Mouse (Mus musculus) neural tube, embryonic 13.5 days (tissue): ENCODE measurements at regions not wholly inside any gene's neighbourhood (a gene's known extent, or its start where the extent isn't known, plus 50 kb on each side); places are given as distances from the start of the nearest gene placed in this dataset.

Source experiments
- ATAC-seq: fragments of 200-750 bp; cut with Nextera tagmentation; 2 replicates; pipeline ENCODE4 v1.8.0; 2017; ENCODE audit warnings: low read depth, mild to moderate bottlenecking, moderate TSS enrichment, moderate library complexity
- H3K27ac ChIP-seq: fragments of 300-500 bp; sonication (generic); replicated peaks from 2 replicates; pipeline ENCODE4 v1.5.1; 2015; ENCODE audit warnings: moderate library complexity, mild to moderate bottlenecking, inconsistent platforms
- H3K27me3 ChIP-seq: fragments of 300-500 bp; sonication (generic); 2 replicates; pipeline ENCODE4 v1.6.1; 2015; ENCODE audit warnings: mild to moderate bottlenecking, inconsistent platforms
- H3K36me3 ChIP-seq: fragments of 300-500 bp; sonication (generic); 2 replicates; pipeline ENCODE4 v1.6.1; 2015; ENCODE audit warnings: mild to moderate bottlenecking, inconsistent platforms
- H3K4me1 ChIP-seq: fragments of 300-500 bp; sonication (generic); replicated peaks from 2 replicates; pipeline ENCODE4 v1.6.1; 2015; ENCODE audit warnings: inconsistent platforms
- H3K4me2 ChIP-seq: fragments of 300-500 bp; sonication (generic); 2 replicates; pipeline ENCODE4 v1.6.1; 2015; ENCODE audit warnings: inconsistent platforms, mild to moderate bottlenecking, moderate library complexity
- H3K4me3 ChIP-seq: fragments of 300-500 bp; sonication (generic); 2 replicates; pipeline ENCODE4 v1.5.1; 2015; ENCODE audit warnings: mild to moderate bottlenecking, inconsistent platforms
- H3K9ac ChIP-seq: fragments of 300-500 bp; sonication (generic); 2 replicates; pipeline ENCODE4 v1.6.1; 2015; ENCODE audit warnings: moderate library complexity, mild to moderate bottlenecking, inconsistent platforms
- H3K9me3 ChIP-seq: fragments of 300-500 bp; sonication (generic); 2 replicates; pipeline ENCODE4 v1.6.1; 2016; ENCODE audit warnings: inconsistent platforms
- WGBS: fragments of 180-500 bp; shearing (Covaris S2); methylation state at CpG from one replicate; pipeline ENCODE4 v1.1.7; 2015; 5-methylcytosine and 5-hydroxymethylcytosine counted together

- Histone ChIP-seq H3K4me2 (no peak overlapping the region), H3K27me3 (no peaks in the 10 kb centered on the region), H3K36me3 (no peaks in the 10 kb centered on the region), H3K4me1 (no peaks in the 10 kb centered on the region), H3K9ac (no peak overlapping the region), H3K27ac (no peak overlapping the region), H3K9me3 (0 out of 2 replicates have a peak, but pooled peaks cover 4% of the 10 kb centered on the region), H3K4me3 (no peak overlapping the region)
- ATAC-seq = no peak
- 73% methylated on average over 20 of the region's 20 CpGs for WGBS
Observed at GRCm38 (mm10) chr17:48838297-48838979, 93.7 kb upstream of the Lrfn2 start.

DNA sequence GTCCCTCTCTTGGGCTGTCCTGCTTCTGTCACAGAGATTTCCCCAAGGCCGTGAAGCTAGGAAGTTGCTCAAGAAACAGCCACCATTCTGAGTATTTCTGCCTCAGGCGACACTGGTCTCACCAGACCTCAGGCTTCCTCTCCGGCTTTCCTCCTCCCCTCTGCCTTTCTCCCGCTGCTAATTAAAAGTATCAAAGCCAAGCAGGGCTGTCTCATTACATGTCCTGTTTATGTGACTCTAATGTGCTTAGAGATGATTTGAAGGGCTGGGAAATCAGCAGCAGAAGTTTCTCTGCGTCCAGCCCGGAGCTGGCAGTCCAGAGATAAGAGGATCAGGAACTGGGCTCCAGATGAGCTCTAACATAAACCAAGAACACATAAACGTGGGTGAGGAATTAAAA lies 84.3 kb upstream of the Lrfn2 start:
- H3K27ac ChIP-seq = no peak overlapping the region
- no peak for ATAC-seq
- WGBS = 57% methylated on average over 7 of the region's 7 CpGs
- no peaks in the 10 kb centered on the region for H3K9me3 ChIP-seq
- H3K4me1 ChIP-seq = no peaks in the 10 kb centered on the region
- no peaks in the 10 kb centered on the region for H3K27me3 ChIP-seq
- H3K4me3 ChIP-seq = no peak overlapping the region
- H3K36me3 ChIP-seq = no peaks in the 10 kb centered on the region
- no peak overlapping the region for H3K9ac ChIP-seq
- no peak overlapping the region for H3K4me2 ChIP-seq

GRCm38 (mm10) chr17:48850910-48851309 lies 81.3 kb upstream of the Lrfn2 start:
- no peaks in the 10 kb centered on the region for H3K36me3 ChIP-seq
- no peak overlapping the region for H3K27ac ChIP-seq
- H3K4me2 ChIP-seq = no peak overlapping the region
- H3K4me1 ChIP-seq = no peaks in the 10 kb centered on the region
- no peak overlapping the region for H3K4me3 ChIP-seq
- H3K27me3 ChIP-seq = no peaks in the 10 kb centered on the region
- ATAC-seq = no peak
- H3K9ac ChIP-seq = no peak overlapping the region
- no peaks in the 10 kb centered on the region for H3K9me3 ChIP-seq

DNA sequence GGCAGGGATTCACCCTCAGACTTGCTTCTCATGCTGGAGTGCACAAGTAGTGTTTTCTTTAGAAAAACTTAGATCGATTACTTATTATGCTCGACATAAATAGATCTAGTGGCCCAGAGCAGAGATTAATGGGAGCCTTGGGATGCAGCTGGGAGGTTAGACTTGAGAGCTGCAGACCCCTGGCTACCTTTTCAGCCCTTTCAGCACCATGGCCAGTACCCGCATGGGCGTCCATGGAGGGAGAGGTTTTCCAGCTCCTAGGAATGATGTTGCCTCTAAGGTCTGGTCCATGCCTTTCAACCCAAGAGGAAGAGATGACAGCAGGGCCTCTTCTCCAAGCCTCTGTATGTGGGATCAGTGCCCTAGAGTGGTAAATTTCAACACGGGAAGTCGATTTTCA lies 73.3 kb upstream of the Lrfn2 start:
- Histone ChIP-seq H3K4me1 (no peaks in the 10 kb centered on the region), H3K4me3 (no peak overlapping the region), H3K27ac (no peak overlapping the region), H3K4me2 (no peak overlapping the region), H3K9me3 (no peaks in the 10 kb centered on the region), H3K27me3 (no peaks in the 10 kb centered on the region), H3K36me3 (no peaks in the 10 kb centered on the region), H3K9ac (no peak overlapping the region)
- 57% methylated on average over 6 of the region's 6 CpGs for WGBS
- ATAC-seq = no peak

DNA sequence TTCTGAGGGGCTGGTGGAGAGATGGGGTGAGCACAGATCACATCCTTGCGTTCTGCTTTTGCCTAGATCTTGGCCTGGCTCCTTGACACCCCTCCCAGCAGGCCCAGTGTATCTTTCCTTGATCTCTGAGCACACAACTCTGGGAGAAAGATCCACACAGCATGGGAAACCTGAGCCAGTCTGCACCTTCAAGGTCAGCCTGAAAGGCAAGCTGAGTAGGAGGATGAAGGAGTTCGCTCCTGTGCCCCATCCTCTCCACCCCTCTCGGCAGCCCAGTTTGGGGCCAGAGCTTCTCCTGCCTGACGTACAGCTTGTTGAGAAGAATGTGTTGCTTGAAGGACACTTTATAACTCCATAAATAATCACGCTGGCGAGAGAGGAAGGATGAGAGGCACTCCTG lies 61.7 kb upstream of the Lrfn2 start:
- Histone ChIP-seq H3K9ac (no peak overlapping the region), H3K4me1 (no peaks in the 10 kb centered on the region; the same call in 1 of the 2 replicates), H3K27me3 (no peaks in the 10 kb centered on the region), H3K36me3 (no peaks in the 10 kb centered on the region), H3K4me2 (no peak overlapping the region), H3K9me3 (no peaks in the 10 kb centered on the region), H3K4me3 (no peak overlapping the region), H3K27ac (no peak overlapping the region)
- ATAC-seq = no peak
- 45% methylated on average over 6 of the region's 6 CpGs for WGBS

GRCm38 (mm10) chr17:48877505-48877904 lies 54.7 kb upstream of the Lrfn2 start:
- Histone ChIP-seq H3K4me2 (no peak overlapping the region), H3K36me3 (no peaks in the 10 kb centered on the region), H3K4me1 (no peaks in the 10 kb centered on the region; the same call in 1 of the 2 replicates), H3K9ac (no peak overlapping the region), H3K9me3 (no peaks in the 10 kb centered on the region), H3K27ac (no peak overlapping the region), H3K4me3 (no peak overlapping the region), H3K27me3 (no peaks in the 10 kb centered on the region)
- no peak for ATAC-seq
- WGBS = 75% methylated on average over 8 of the region's 8 CpGs

GRCm38 (mm10) chr17:48880590-48880989 lies 51.6 kb upstream of the Lrfn2 start:
- peaks cover 3% of the 10 kb centered on the region; the same call in 1 of the 2 replicates for H3K9me3 ChIP-seq
- no peak for ATAC-seq
- H3K4me3 ChIP-seq = no peak overlapping the region
- no peak overlapping the region for H3K27ac ChIP-seq
- no peak overlapping the region for H3K9ac ChIP-seq
- WGBS = 89% methylated on average over 3 of the region's 3 CpGs
- H3K4me2 ChIP-seq = no peak overlapping the region
- H3K36me3 ChIP-seq = no peaks in the 10 kb centered on the region
- H3K27me3 ChIP-seq = no peaks in the 10 kb centered on the region
- no peaks in the 10 kb centered on the region for H3K4me1 ChIP-seq

DNA sequence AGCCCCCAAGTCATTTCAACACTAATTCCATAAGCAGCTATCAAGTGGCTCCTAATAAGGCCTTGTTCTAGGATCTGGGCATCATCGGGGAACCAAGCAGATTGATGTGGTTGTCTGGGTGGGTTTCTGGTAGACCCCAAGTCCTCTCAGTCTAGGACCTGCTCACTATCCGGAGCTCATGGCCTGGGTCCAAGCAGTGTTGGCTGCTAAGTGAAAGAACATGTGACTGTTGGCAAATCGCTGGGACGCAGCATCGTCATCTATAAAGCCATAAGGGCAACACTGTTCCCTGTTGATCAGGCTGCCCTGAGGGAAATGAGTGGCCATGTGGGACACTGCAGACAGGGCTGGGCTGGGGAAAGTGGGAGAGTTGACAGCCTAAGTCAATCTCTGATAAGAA lies 50.2 kb upstream of the Lrfn2 start:
- no peaks in the 10 kb centered on the region for H3K36me3 ChIP-seq
- ATAC-seq = no peak
- WGBS = 68% methylated on average over 5 of the region's 5 CpGs
- no peak overlapping the region for H3K27ac ChIP-seq
- no peak overlapping the region for H3K4me3 ChIP-seq
- no peak overlapping the region for H3K9ac ChIP-seq
- no peaks in the 10 kb centered on the region for H3K4me1 ChIP-seq
- peaks cover 4% of the 10 kb centered on the region; the same call in 1 of the 2 replicates for H3K9me3 ChIP-seq
- no peak overlapping the region for H3K4me2 ChIP-seq
- no peaks in the 10 kb centered on the region for H3K27me3 ChIP-seq
